Mouse (Mus musculus) liver, embryonic 14.5 days (tissue): ENCODE measurements at regions not wholly inside any gene's neighbourhood (a gene's known extent, or its start where the extent isn't known, plus 50 kb on each side); places are given as distances from the start of the nearest gene placed in this dataset.

Source experiments
- CTCF ChIP-seq: IDR thresholded peaks from 2 replicates; pipeline ENCODE4 v1.5.1; 2016; ENCODE audit warnings: antibody characterized with exemption, low read depth, control low read depth
- EP300 ChIP-seq: IDR thresholded peaks from 2 replicates; pipeline ENCODE4 v1.6.1; 2016; ENCODE audit warnings: antibody characterized with exemption, low read depth

DNA sequence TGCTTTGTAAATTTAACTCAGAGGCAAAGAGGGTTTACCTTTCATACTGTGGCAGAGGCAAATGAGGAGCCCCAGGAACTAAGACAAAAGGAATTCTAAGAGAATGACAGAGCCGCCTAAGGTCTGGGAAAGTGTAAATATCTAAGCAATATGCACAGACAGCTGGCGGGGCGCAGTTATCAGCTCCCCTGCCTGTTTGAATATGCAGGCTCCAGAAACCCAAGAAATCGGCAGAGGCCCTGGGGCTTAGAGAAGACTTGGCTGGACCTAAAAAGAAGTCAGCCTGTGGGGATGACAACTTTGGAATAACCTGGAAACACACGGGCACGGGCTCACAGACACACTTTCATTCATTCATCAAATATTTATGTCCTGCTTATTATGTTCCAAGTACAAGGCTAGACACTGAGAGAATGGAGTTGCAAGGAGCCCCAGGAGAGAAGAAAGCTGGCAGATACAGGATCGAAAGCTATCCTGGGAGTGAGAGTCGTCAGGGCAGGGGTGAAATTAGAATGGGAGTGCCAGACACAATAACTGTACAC, 222.2 kb upstream of the Rpl38 start:
- TF ChIP-seq CTCF (no peak), EP300 (no peak)
